Mouse (Mus musculus) small intestine, adult 2 months (tissue): Measurements from ENCODE around the gene Nat8f3.
"Not testable (repeated sequence)": the region's sequence is repeated elsewhere in the genome, so short reads cannot be mapped to it uniquely, and the experiment has no call there.

Experiments
- CTCF ChIP-seq: fragments of 200-500 bp; IDR thresholded peaks from 2 replicates; pipeline ENCODE4 v1.5.1; 2012; ENCODE audit warnings: low read depth, mild to moderate bottlenecking, control low read depth, inconsistent platforms, low read length, moderate library complexity, mixed read lengths; ENCODE audit not compliant: insufficient replicate concordance, insufficient read length; ENCODE audit errors: extremely low read depth
- POLR2A ChIP-seq: fragments of 200-500 bp; IDR thresholded peaks from 2 replicates; pipeline ENCODE4 v1.6.1; 2012; ENCODE audit warnings: low read depth, mild to moderate bottlenecking, control low read depth, inconsistent platforms, low read length, moderate library complexity

DNA sequence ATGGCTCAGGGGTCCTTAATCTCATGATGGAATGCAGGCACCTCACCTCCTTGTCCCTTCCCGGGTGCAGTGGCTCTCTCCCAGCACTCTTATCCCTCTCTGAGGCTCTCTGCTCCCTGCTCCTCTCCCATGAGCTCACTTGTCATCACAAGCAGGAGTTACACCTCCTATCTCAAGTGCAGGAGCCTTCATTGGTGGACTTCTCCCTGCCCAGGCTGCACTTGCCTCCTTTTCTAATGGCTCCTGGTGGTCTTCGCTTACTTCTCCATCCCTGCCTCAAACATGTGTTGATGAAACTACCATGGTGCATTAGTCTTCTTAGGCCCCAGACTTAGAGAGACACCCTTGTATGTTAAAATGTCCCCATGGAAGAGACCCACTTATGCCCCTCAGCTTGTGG, 2.9 kb downstream of the Nat8f3 start:
- not testable (repeated sequence) for TF ChIP-seq CTCF, POLR2A
